Mouse (Mus musculus): ENCODE data around the gene Gm17727.
"Not testable (repeated sequence)": the region's sequence is repeated elsewhere in the genome, so short reads cannot be mapped to it uniquely, and the experiment has no call there.

The Gm17727 gene

DNA sequence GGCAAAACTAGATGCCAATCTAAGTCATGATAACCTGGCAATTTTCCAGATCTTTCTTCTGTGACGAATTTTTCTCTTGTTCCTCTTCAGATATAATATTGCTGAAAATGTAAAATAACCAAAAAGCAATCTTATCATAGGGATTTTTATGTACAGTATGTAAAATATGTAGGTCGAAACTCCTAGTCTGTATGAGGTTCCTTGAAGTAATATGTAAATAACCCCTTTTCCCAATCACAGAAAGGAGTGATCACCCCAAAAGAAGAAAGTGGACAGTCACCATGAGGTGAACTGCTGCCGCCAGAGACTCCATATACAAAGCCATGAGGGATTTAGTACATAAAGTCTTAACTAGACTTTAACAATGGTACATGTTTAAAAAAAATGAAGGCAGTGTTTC is at the start of gene Gm17727:
Gm17727 (minus strand) TSS at position 101 of the 400 bp plus-strand sequence.
- no peak for DNase-seq (ENCODE audit: low spot score in 2 of 2)

DNA sequence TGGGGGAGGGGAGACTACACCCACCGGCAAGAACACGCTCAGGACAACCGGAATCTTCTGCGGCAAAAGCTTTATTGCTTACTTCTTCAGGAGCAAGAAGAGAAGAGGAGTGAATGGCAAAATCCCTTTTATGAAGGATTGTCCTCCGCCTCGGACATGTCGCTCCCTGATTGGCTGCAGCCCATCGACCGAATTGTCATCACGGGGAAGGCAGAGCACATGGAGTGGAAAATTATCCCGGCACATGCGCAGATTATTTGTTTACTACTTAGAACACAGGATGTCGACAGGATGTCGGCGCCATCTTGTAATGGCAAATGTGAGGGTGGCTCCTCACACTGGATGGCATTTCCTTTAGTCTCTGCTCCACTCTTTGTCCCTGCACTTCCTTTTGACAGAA is 40.0 kb upstream of the Gm17727 start:
- DNase-seq (ENCODE audit: low spot score in 2 of 2): not testable (repeated sequence)

DNA sequence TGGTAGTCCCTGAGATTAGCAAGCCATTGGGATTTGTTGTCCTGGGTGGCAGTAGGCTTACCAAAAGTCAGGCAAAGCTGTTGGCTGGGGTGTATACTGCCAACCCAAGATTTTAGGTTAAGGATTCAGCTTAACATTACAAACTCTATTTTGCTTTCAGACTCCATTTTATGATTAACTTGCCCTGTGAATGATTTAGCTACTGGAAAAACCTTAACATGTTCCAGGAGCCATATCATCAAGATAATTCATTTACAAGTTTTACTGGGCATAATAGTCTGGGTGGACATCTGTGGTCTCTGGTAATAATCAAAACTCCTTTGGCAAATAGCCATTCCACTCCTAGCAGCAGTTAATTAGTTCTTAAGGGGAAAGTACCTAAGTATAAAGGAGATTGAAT is 20.2 kb upstream of the Gm17727 start:
- no peak for DNase-seq (ENCODE audit: low spot score in 2 of 2)

DNA sequence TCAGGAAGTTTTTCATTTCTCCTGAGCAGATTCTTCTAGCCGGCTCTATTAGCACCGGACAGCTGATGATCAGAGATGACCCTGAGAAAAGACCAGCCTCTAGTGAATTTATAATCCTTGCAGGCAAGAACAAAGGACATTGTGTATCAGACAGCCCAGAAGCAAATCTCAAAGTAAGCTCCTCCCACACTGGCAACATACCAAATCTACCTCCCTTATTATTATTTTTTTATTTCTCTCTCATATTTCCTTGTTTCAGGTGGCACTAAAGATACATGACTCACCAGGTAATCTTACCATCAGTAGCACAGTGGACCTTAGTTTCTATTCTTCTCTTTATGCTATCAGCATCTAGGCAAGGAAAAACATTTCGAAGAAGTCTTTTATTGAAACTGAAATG is 12.1 kb upstream of the Gm17727 start, which contains the start of the genes Gm27235 and D730048I06Rik:
Gm27235 (minus strand) TSS at position 101 of the 400 bp plus-strand sequence.
D730048I06Rik (minus strand) TSS at position 112 of the 400 bp plus-strand sequence.
- no peak for DNase-seq (ENCODE audit: low spot score in 2 of 2)

DNA sequence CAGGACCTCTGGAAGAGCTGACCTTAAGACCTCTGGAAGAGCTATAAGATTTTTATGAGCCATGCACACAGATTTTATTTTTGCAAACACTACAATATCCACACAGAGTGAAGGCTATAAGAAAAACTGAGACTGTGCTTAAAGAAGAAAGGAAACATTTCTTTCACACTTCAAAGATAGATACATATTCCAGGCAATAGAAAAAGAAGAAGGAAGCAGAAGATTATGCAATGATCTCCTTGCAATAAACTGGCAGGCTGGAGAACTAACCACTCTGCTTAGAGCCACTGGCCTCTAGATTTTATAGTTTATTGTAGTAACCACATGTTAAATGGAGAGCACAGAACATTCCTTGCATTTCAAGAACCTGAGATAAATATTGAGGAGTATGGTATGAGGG is 21.1 kb downstream of the Gm17727 start:
- DNase-seq (ENCODE audit: low spot score in 2 of 2): no peak

DNA sequence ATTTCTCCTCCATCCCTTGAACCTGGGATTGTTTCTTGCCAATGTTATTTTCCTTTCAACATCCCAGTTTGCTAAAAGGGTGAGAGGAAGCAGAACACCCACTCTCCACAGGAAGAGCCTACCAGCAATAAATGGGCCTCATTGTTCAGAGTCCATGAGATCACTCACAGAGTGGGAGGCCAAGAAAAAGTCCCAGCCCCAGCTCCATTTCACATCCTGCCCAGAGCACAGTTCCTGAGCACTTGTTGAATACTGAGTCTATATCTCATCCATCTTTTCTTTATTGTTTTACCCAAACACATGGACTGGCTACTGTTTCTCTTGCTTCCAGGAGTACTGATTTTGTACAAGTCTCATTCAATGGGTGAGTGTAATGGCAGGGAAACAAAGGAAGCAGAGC is 37.2 kb downstream of the Gm17727 start, which contains the start of gene Gm17677:
Gm17677 (plus strand) TSS at position 301 of the 400 bp plus-strand sequence.
- DNase-seq (ENCODE audit: low spot score in 2 of 2): no peak

Data from spleen, postnatal 10 days (tissue).